Mouse (Mus musculus): ENCODE measurements at regions not wholly inside any gene's neighbourhood (a gene's known extent, or its start where the extent isn't known, plus 50 kb on each side); places are given as distances from the start of the nearest gene placed in this dataset. TPM values are rescaled to one million over a fixed set of nuclear protein-coding genes. Genes with fewer than 3 reads are reported as not detected.

GRCm38 (mm10) chr9:112291875-112292274 is 56.1 kb upstream of the Arpp21 start:
- WGBS: 88% methylated on average over 3 of the region's 3 CpGs
- H3K36me3 ChIP-seq: no peaks in the 10 kb centered on the region
- H3K27me3 ChIP-seq: no peaks in the 10 kb centered on the region
- no peak overlapping the region for H3K27ac ChIP-seq
- no peaks in the 10 kb centered on the region for H3K9me3 ChIP-seq
- no peak overlapping the region for H3K4me2 ChIP-seq (replicated peaks)
- H3K4me3 ChIP-seq (replicated peaks): no peak overlapping the region
- no peak overlapping the region for H3K9ac ChIP-seq (replicated peaks)
- no peaks in the 10 kb centered on the region for H3K4me1 ChIP-seq (replicated peaks)
- no peak for ATAC-seq

Small RNA genes lying in the stretch of these regions (microRNA-seq; reads per million reads assigned to microRNA genes)
- not detected for gene Gm27847
